Mouse (Mus musculus): Measurements from ENCODE around the gene Sycp1.

Sycp1 gene

GRCm38 (mm10) chr3:102935451-102936354, at the start of gene Sycp1:
Sycp1 (minus strand) TSS chr3:102936100.
- in situ Hi-C loops (cut with MboI): no loop called here

DNA sequence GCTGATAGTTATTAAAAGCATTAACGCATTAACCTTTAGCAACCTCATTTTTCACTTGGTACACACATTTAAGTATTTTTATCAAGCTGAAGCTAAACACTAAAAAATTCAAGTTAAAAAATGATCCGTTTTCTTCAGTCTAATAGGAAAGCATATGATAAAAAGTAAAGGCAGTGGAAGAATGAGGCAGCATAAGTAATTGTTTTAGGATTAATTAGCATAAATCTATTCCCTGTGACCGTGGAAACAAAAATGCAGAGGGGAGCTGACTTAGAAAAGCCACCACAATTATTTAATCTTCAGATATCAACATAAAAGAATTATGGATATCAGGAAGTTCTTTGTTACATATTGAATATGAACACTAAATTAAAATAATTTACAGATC, 44.4 kb upstream of the Sycp1 start:
- in situ Hi-C loops (cut with MboI): no loop called here

GRCm38 (mm10) chr3:102979550-102980348, 43.8 kb upstream of the Sycp1 start:
- in situ Hi-C loops (cut with MboI): no loop called here

DNA sequence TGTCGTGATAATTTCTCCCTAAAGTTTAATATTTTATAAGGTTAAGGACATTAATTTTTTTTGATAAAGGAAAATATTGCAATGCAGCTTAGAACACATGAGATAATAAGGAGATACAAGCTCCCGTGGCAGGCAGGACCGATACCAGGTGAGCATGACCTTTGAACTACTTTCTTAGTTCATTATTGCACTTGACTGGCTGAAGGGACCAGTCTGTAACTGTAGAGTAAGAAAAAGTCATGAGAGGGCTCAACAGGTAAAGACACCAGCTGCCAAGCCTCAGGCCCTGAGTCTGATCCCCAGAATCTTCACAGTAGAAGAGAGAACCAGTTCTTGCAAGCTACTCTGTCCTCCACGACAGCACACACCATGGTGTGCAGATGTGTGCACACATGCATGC, 41.0 kb upstream of the Sycp1 start:
- in situ Hi-C loops (cut with MboI): no loop called here

DNA sequence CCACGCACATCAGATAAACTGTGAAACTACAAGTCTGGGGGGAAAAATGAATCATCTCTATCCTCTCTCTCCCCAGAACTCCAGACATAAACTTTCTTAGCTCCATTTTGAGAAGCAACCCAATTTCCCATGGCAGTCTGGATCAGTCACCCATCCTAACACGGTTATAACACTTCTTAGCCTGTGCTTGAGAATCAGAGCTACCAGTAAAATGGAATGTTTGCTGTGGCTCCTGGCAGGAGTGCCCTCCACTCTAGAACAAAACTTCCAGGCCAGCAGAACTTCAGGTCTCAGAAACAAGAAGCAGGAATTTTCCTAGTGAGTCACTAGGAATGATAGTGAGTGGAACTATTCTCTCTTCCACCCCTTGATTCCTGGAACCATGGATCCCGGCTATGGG, 34.6 kb upstream of the Sycp1 start:
- in situ Hi-C loops (cut with MboI): no loop called here

DNA sequence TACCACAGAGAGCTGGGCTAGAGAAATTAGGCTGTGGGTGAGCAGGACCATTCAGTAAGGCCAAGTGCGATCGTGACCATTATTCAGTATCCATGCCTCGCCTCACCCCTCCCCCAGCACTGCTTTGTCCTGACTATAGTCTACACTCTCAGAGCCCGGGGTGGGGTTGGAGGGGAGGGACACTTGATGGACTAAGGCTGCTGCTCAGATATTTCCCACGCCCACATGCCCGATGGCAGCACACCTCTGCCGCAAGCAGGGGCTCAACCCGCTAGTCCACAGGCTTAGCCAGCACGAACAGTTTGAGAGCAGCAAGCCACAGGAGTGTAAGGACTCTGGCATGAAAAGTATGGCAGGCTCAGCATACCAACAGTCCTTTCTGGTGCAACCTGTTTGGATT, 34.2 kb upstream of the Sycp1 start:
- in situ Hi-C loops (cut with MboI): no loop called here

GRCm38 (mm10) chr3:102964033-102964432, 28.1 kb upstream of the Sycp1 start, which contains the start of gene Nr1h5:
Nr1h5 (minus strand) TSS chr3:102964133.
- in situ Hi-C loops (cut with MboI): no loop called here

DNA sequence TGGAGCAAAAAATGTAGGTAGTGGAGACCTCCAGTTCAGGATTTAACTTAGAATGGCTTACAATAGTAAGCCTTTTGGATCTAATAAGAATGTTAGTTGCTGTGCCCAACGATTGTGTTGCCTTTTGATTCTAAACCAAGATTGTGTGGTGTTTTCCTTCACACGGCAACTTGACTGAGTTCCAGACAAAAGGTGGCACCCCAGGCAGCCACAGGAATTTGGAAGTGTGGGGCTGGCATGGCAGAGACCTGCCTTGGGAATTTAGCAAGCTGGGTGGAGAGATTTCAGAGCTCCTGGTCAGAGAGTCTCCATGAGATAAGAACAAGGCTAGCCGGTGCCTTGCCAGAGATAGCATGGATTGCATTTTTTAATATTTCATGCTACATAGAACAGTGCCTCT, 19.7 kb upstream of the Sycp1 start:
- in situ Hi-C loops (cut with MboI): no loop called here

DNA sequence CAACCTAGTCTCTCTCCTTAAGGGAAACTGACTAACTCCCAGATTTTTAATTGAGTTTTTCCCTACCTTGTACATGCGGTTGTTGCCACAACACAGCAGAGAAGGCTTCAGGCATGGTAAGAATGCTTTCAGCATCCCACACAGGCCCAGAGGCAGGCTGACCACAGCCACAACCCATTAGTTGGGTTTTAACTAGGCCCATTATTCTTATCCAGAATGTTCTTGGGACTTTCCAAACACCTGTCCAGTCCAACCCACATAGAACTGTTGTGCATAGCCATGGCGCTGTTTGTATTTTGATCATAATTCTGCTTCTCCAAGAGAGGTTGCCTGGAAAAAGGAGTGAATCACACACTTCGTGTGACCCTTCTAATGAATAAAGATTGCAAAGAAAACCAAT, 19.2 kb upstream of the Sycp1 start:
- in situ Hi-C loops (cut with MboI): no loop called here

GRCm38 (mm10) chr3:102954476-102954875, 18.6 kb upstream of the Sycp1 start:
- in situ Hi-C loops (cut with MboI): no loop called here

GRCm38 (mm10) chr3:102946861-102947260, 11.0 kb upstream of the Sycp1 start:
- in situ Hi-C loops (cut with MboI): loop anchor here (5.0 kb wide), 1 partner anchor 50 kb away; the partner anchor contains the start of gene Sike1

DNA sequence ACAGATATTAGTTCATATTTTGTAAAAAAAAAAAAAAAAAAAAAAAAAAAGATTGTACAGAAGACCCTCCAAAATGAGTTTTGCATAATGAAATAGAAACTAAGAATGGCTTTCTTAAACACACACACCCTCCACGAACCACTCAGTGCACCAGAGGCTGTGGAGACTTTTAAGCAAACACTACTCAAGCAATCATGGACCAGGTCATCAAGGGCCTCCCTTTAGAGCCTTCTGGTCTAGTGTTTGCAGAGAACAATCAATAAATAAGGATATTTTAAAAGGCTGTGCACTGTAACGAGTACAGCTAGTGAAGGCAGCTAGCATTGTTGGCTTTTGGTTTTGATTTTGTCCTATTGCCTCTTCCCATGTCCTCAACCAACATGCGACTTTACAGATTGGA, 10.4 kb upstream of the Sycp1 start:
- in situ Hi-C loops (cut with MboI): loop anchor here (5.0 kb wide), 1 partner anchor 51 kb away; the partner anchor contains the start of gene Sike1

GRCm38 (mm10) chr3:102938100-102938499, 2.2 kb upstream of the Sycp1 start:
- in situ Hi-C loops (cut with MboI): no loop called here

GRCm38 (mm10) chr3:102899136-102899535, 36.8 kb downstream of the Sycp1 start:
- in situ Hi-C loops (cut with MboI): no loop called here

DNA sequence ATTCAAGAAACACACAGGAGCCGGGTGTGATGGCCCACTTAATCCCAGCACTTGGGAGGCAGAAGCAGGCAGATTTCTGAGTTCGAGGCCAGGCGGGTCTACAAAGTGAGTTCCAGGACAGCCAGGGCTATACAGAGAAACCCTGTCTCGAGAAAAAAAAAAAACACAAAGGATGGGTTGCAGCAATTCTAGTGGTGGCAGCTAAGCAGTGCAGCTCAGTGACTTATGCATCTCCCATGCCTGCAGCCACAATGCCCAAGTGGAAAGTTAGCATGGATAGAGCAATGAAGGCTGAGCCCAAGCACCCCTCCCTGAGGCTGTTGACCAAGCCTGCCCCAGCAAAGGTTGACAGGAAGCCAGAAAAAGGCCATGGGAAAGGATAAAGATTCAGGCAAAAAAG, 55.4 kb downstream of the Sycp1 start:
- in situ Hi-C loops (cut with MboI): no loop called here

GRCm38 (mm10) chr3:102848661-102849060, 87.2 kb downstream of the Sycp1 start:
- in situ Hi-C loops (cut with MboI): no loop called here

DNA sequence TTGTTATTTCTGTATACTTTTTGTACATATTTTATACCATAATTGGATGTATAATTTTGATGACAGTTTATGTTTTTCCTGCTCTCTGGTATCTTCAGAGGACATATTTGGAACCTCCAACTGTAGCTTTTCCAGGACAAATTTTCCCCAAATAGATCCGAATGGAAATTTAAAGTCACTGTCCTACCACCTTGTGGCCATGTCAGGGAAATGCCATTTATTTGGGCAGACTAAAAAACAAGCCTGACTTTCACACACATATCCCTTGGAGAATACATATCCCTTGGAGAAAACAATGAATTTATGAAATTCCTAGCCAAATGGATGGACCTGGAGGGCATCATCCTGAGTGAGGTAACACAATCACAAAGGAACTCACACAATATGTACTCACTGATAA, 93.5 kb downstream of the Sycp1 start:
- in situ Hi-C loops (cut with MboI): no loop called here

- in situ Hi-C loops (cut with MboI): loop anchor here (5.0 kb wide), 1 partner anchor 87 kb away; no protein-coding TSS in a partner anchor
These were observed 132.0 kb downstream of the Sycp1 start for GRCm38 (mm10) chr3:102803937-102804336.

GRCm38 (mm10) chr3:102787369-102787768, 148.5 kb downstream of the Sycp1 start:
- in situ Hi-C loops (cut with MboI): no loop called here

- in situ Hi-C loops (cut with MboI): no loop called here
These were observed 153.3 kb downstream of the Sycp1 start, which contains the start of gene Tshb for GRCm38 (mm10) chr3:102782618-102783017. Tshb (minus strand) TSS chr3:102782718.

- in situ Hi-C loops (cut with MboI): no loop called here
These were observed 162.9 kb downstream of the Sycp1 start for GRCm38 (mm10) chr3:102773018-102773417.

All from mature B cell (primary cell).